Mouse (Mus musculus) limb, embryonic 14.5 days (tissue): ENCODE measurements around the gene Exosc3. TPM values are rescaled to one million over a fixed set of nuclear protein-coding genes. Genes with fewer than 3 reads are reported as not detected.

Source experiments
- ATAC-seq: fragments of 200-750 bp; cut with Nextera tagmentation; 2 replicates; pipeline ENCODE4 v1.8.0; 2017; ENCODE audit warnings: low read depth, moderate number of reproducible peaks, moderate TSS enrichment; ENCODE audit not compliant: low FRiP score
- DNase-seq: peaks from one replicate; pipeline ENCODE4 v3.0.0-alpha.2; 2015; ENCODE audit warnings: low spot score
- H3K27ac ChIP-seq: fragments of 300-500 bp; sonication (generic); replicated peaks from 2 replicates; pipeline ENCODE4 v1.5.1; 2014; ENCODE audit warnings: low read depth, mild to moderate bottlenecking, low read length, moderate library complexity, mixed read lengths
- H3K27me3 ChIP-seq: fragments of 300-500 bp; sonication (generic); 2 replicates; pipeline ENCODE4 v1.6.1; 2014; ENCODE audit warnings: low read length, mixed read lengths; ENCODE audit not compliant: control insufficient read depth, insufficient read depth
- H3K36me3 ChIP-seq: fragments of 300-500 bp; sonication (generic); 2 replicates; pipeline ENCODE4 v1.6.1; 2014; ENCODE audit warnings: mild to moderate bottlenecking, low read length, moderate library complexity, mixed read lengths; ENCODE audit not compliant: control insufficient read depth, insufficient read depth
- H3K4me1 ChIP-seq: fragments of 300-500 bp; sonication (generic); 2 replicates; pipeline ENCODE4 v1.6.1; 2014; ENCODE audit warnings: antibody characterized with exemption, low read length, mixed read lengths; ENCODE audit not compliant: control insufficient read depth, insufficient read depth
- H3K4me2 ChIP-seq: fragments of 300-500 bp; sonication (generic); replicated peaks from 2 replicates; pipeline ENCODE4 v1.6.1; 2014; ENCODE audit warnings: low read depth, mild to moderate bottlenecking, low read length, moderate library complexity; ENCODE audit not compliant: severe bottlenecking
- H3K4me3 ChIP-seq: fragments of 300-500 bp; sonication (generic); replicated peaks from 2 replicates; pipeline ENCODE4 v1.5.1; 2014; ENCODE audit warnings: low read length
- H3K9ac ChIP-seq: fragments of 300-500 bp; sonication (generic); 2 replicates; pipeline ENCODE4 v1.6.1; 2014; ENCODE audit warnings: mild to moderate bottlenecking, low read depth, low read length, moderate library complexity; ENCODE audit not compliant: severe bottlenecking
- H3K9me3 ChIP-seq: fragments of 300-500 bp; sonication (generic); 2 replicates; pipeline ENCODE4 v1.6.1; 2016; ENCODE audit warnings: low read length; ENCODE audit not compliant: control insufficient read depth
- POLR2A ChIP-seq: fragments of 200-500 bp; IDR thresholded peaks from 2 replicates; pipeline ENCODE4 v1.8.0; 2012; ENCODE audit warnings: inconsistent platforms, mild to moderate bottlenecking, moderate library complexity, borderline replicate concordance; ENCODE audit not compliant: insufficient read depth, insufficient read length; ENCODE audit errors: extremely low read depth
- WGBS: fragments of 180-500 bp; shearing (Covaris S2); extraction: QIAGEN DNeasy Blood & Tissue Kit; methylation state at CpG from one replicate; pipeline ENCODE4 v1.1.7; 2014; 5-methylcytosine and 5-hydroxymethylcytosine counted together
- polyA plus RNA-seq, 2 experiments: library from polyadenylated mRNA; depleted of rRNA in 1 of 2; stranded (reverse) in 1 of 2; unstranded in 1 of 2; fragments of >200 nt; fragmentation: Nextera tagmentation in 1 of 2; extraction: Ambion mirVana in 1 of 2; gene quantifications; 2 replicates each; pipeline versions ENCODE4 v1.2.1 to v1.2.3; 2012 to 2014

Exosc3 gene
- polyA plus RNA-seq, 2 experiments, result 47.7 to 66.6 TPM

- DNase-seq, result no peak
- H3K9me3 ChIP-seq, result no peaks in the 10 kb centered on the region
- no peak for ATAC-seq
- H3K27me3 ChIP-seq, result no peaks in the 10 kb centered on the region
- H3K4me3 ChIP-seq, result no peak overlapping the region
- no peak overlapping the region for H3K27ac ChIP-seq
- no peaks in the 10 kb centered on the region for H3K4me1 ChIP-seq
- 71% methylated on average over 3 of the region's 3 CpGs for WGBS
- TF ChIP-seq POLR2A, result no peak
- H3K4me2 ChIP-seq, result no peak overlapping the region
- H3K9ac ChIP-seq, result no peak overlapping the region
- no peaks in the 10 kb centered on the region for H3K36me3 ChIP-seq
These were observed 10.1 kb downstream of the Exosc3 start for GRCm38 (mm10) chr4:45332466-45332865.

- Histone ChIP-seq H3K4me3 (no peak overlapping the region), H3K36me3 (no peaks in the 10 kb centered on the region), H3K4me1 (no peaks in the 10 kb centered on the region), H3K4me2 (no peak overlapping the region), H3K9ac (no peak overlapping the region), H3K9me3 (no peaks in the 10 kb centered on the region), H3K27me3 (no peaks in the 10 kb centered on the region), H3K27ac (no peak overlapping the region)
- 61% methylated on average over 7 of the region's 7 CpGs for WGBS
- no peak for ATAC-seq
- no peak for TF ChIP-seq POLR2A
- peak; percentile 10 for DNase-seq
These were observed 11.4 kb downstream of the Exosc3 start for GRCm38 (mm10) chr4:45331139-45331538.

GRCm38 (mm10) chr4:45320159-45320816 lies 22.2 kb downstream of the Exosc3 start:
- under 1% methylated on average over 51 of the region's 56 CpGs for WGBS
- no peaks in the 10 kb centered on the region for H3K9me3 ChIP-seq
- peak overlapping the region; percentile 72 for H3K27ac ChIP-seq
- peaks cover 30% of the 10 kb centered on the region for H3K36me3 ChIP-seq
- H3K9ac ChIP-seq, result peak overlapping the region; percentile 89
- peak overlapping the region; percentile 67 for H3K4me2 ChIP-seq
- TF ChIP-seq POLR2A, result peak; percentile 35; the same call in 1 of the 2 replicates
- H3K4me1 ChIP-seq, result peaks cover 10% of the 10 kb centered on the region
- ATAC-seq (peak; percentile 90), DNase-seq (peak; percentile 82)
- no peaks in the 10 kb centered on the region; the same call in 1 of the 2 replicates for H3K27me3 ChIP-seq
- peak overlapping the region; percentile 99 for H3K4me3 ChIP-seq

GRCm38 (mm10) chr4:45311056-45311455 lies 31.5 kb downstream of the Exosc3 start:
- peaks cover 29% of the 10 kb centered on the region for H3K36me3 ChIP-seq
- no peak for DNase-seq

GRCm38 (mm10) chr4:45308606-45309005 lies 33.9 kb downstream of the Exosc3 start:
- 91% methylated on average over 6 of the region's 6 CpGs for WGBS
- no peak for TF ChIP-seq POLR2A
- Histone ChIP-seq H3K27me3 (no peaks in the 10 kb centered on the region), H3K27ac (no peak overlapping the region), H3K4me3 (no peak overlapping the region), H3K9ac (no peak overlapping the region), H3K4me1 (no peaks in the 10 kb centered on the region), H3K4me2 (no peak overlapping the region), H3K36me3 (peaks cover 34% of the 10 kb centered on the region), H3K9me3 (no peaks in the 10 kb centered on the region)
- DNase-seq (no peak), ATAC-seq (no peak)

More at GRCm38 (mm10) chr4:45311056-45311455, 31.5 kb downstream of the Exosc3 start:
- 100% methylated on average over 2 of the region's 2 CpGs for WGBS
- H3K9ac ChIP-seq, result no peak overlapping the region
- H3K27ac ChIP-seq, result no peak overlapping the region
- no peaks in the 10 kb centered on the region for H3K9me3 ChIP-seq
- H3K4me3 ChIP-seq, result no peak overlapping the region
- no peak overlapping the region for H3K4me2 ChIP-seq
- H3K27me3 ChIP-seq, result no peaks in the 10 kb centered on the region
- no peaks in the 10 kb centered on the region for H3K4me1 ChIP-seq
- ATAC-seq, result no peak
- TF ChIP-seq POLR2A, result no peak

- peaks cover 35% of the 10 kb centered on the region for H3K36me3 ChIP-seq
- DNase-seq, result no peak
- ATAC-seq, result no peak
These were observed 34.5 kb downstream of the Exosc3 start for GRCm38 (mm10) chr4:45308046-45308445.

More at GRCm38 (mm10) chr4:45308046-45308445, 34.5 kb downstream of the Exosc3 start:
- Histone ChIP-seq H3K9ac (no peak overlapping the region), H3K27me3 (no peaks in the 10 kb centered on the region), H3K4me3 (no peak overlapping the region), H3K4me2 (no peak overlapping the region), H3K4me1 (no peaks in the 10 kb centered on the region), H3K27ac (no peak overlapping the region), H3K9me3 (no peaks in the 10 kb centered on the region)
- TF ChIP-seq POLR2A, result no peak
- 33% methylated on average over 11 of the region's 11 CpGs for WGBS
